8 mouse cellular contexts compared by ENCODE assay signal in the genomic region with DNA sequence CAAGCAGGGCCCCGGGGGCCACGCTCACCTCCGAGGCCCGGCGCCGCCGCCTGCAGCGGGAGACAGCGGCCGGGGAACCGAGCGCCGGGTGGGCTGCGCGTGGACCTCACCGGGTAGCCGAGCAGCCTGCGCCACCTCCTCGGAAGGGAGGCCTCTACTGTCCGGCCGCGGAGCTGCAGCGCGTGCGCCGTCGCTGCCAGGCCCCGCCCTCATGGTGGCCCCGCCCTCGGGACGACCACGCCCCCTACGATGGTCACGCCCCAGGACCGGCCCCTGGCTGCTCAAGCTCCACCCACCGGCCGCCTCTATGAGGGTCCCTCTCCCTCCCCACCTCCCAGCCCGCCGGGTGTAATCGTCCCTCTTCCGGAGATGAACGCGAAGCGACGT. TPM values are rescaled to one million over a fixed set of nuclear protein-coding genes. Genes with fewer than 3 reads are reported as not detected.
DNase-seq lines count a peak whose midpoint lies in the region; ATAC-seq lines count a peak whose summit lies in the region.

No protein-coding gene starts in this region.

- H3K9ac ChIP-seq in heart, embryonic 12.5 days, result peak overlapping the region; percentile 72
- H3K9ac ChIP-seq in kidney, embryonic 16.5 days (replicated peaks; ENCODE audit: low read length), result peak overlapping the region; percentile 66

- H3K27me3 ChIP-seq in heart, embryonic 12.5 days (replicated peaks), result peaks cover 10% of the 10 kb centered on the region
- H3K27me3 ChIP-seq in kidney, embryonic 16.5 days (ENCODE audit: insufficient read depth, low read length), result peaks cover 46% of the 10 kb centered on the region

- H3K9me3 ChIP-seq in heart, embryonic 12.5 days (replicated peaks), result no peaks in the 10 kb centered on the region
- H3K9me3 ChIP-seq in kidney, embryonic 16.5 days (ENCODE audit: low read length), result no peaks in the 10 kb centered on the region; the same call in 1 of the 2 replicates

- no peaks in the 10 kb centered on the region for H3K4me1 ChIP-seq in heart, embryonic 12.5 days (replicated peaks)
- peaks cover 13% of the 10 kb centered on the region; the same call in 1 of the 2 replicates for H3K4me1 ChIP-seq in kidney, embryonic 16.5 days (ENCODE audit: insufficient read depth, low read length)

- H3K4me3 ChIP-seq in heart, embryonic 12.5 days, result peak overlapping the region; percentile 69
- peak overlapping the region; percentile 63 for H3K4me3 ChIP-seq in kidney, embryonic 16.5 days (ENCODE audit: low read length)

- peak; percentile 71 for ATAC-seq in erythroid progenitor cell, adult 5-6 weeks (replicated peaks; ENCODE audit: low FRiP score, poor library complexity, severe bottlenecking)
- ATAC-seq in heart, embryonic 12.5 days (ENCODE audit: insufficient number of reproducible peaks, low FRiP score), result peak; percentile 91
- peak; percentile 95 for ATAC-seq in kidney, embryonic 16.5 days (ENCODE audit: low FRiP score, low TSS enrichment)

- H3K27ac ChIP-seq in heart, embryonic 12.5 days (ENCODE audit: poor library complexity, severe bottlenecking), result no peak overlapping the region
- no peak overlapping the region for H3K27ac ChIP-seq in kidney, embryonic 16.5 days (ENCODE audit: low read length)

- DNase-seq in B cell, adult 2 months, result peak; percentile 86
- peak; percentile 16 for DNase-seq in c-Kit-negative CD71-positive TER-119-positive erythroid progenitor cells, embryonic 14.5 days (ENCODE audit: low read depth, low spot score)
- DNase-seq in liver, result peak; percentile 84
- DNase-seq in monocyte, adult 2 months (ENCODE audit: low read depth in 1 of 2, low spot score in 2 of 2), result peak; percentile 19 to 22
- DNase-seq in spleen, postnatal 14 days (ENCODE audit: low spot score in 2 of 2), result peak; percentile 57 to 66

- WGBS in heart, embryonic 12.5 days, result under 1% methylated on average over 43 of the region's 45 CpGs
- WGBS in kidney, embryonic 16.5 days, result under 1% methylated on average over 43 of the region's 45 CpGs

- no peaks in the 10 kb centered on the region for H3K36me3 ChIP-seq in heart, embryonic 12.5 days
- no peaks in the 10 kb centered on the region for H3K36me3 ChIP-seq in kidney, embryonic 16.5 days (ENCODE audit: insufficient read depth, low read length)

- H3K4me2 ChIP-seq in heart, embryonic 12.5 days, result peak overlapping the region; percentile 100
- peak overlapping the region; percentile 99 for H3K4me2 ChIP-seq in kidney, embryonic 16.5 days (replicated peaks; ENCODE audit: low read depth, low read length)

RNA-seq across cellular contexts. Expression of gene Gm17304, which starts 34.3 kb away (rescaled TPM):
- total RNA-seq in erythroid progenitor cell, adult 5-6 weeks (2015; ENCODE audit: low replicate concordance), result not detected in 2 replicates
- total RNA-seq in erythroid progenitor cell, adult 5-6 weeks (2017; ENCODE audit: low replicate concordance), result not detected in 2 replicates
- not detected in 2 replicates for polyA plus RNA-seq in heart, embryonic 12.5 days (2016; fragmentation: Nextera tagmentation; extraction: Ambion mirVana)
- not detected in 2 replicates for polyA plus RNA-seq in kidney, embryonic 16.5 days (2015; fragmentation: Nextera tagmentation; extraction: Ambion mirVana)

Comparison
In these comparisons a context has a peak if more than half of its experiments do, and no peak if none do; other contexts are left out.
1. DNase-seq: peak in every context shown above with its lines; median percentile 86 in B cell, adult 2 months; 84 in liver; 62 in spleen, postnatal 14 days; 20 in monocyte, adult 2 months; 16 in c-Kit-negative CD71-positive TER-119-positive erythroid progenitor cells, embryonic 14.5 days.